Mouse (Mus musculus): ENCODE measurements at regions not wholly inside any gene's neighbourhood (a gene's known extent, or its start where the extent isn't known, plus 50 kb on each side); places are given as distances from the start of the nearest gene placed in this dataset.

GRCm38 (mm10) chr4:55207749-55208385, 142.0 kb upstream of the Rad23b start:
- Histone ChIP-seq H3K36me3 (no peaks in the 10 kb centered on the region), H3K27ac (no peak overlapping the region), H3K27me3 (no peaks in the 10 kb centered on the region), H3K9me3 (replicated peaks) (no peaks in the 10 kb centered on the region), H3K4me2 (peak overlapping the region; percentile 50), H3K4me3 (replicated peaks) (0 out of 2 replicates have a peak overlapping the region, but pooled peaks have one; percentile 15), H3K9ac (no peak overlapping the region), H3K4me1 (peaks cover 11% of the 10 kb centered on the region)
- WGBS: 44% methylated on average over 13 of the region's 13 CpGs
- no peak for ATAC-seq (replicated peaks; ENCODE audit: low FRiP score)

- Histone ChIP-seq H3K4me3 (replicated peaks) (peak overlapping the region; percentile 15; the same call in 1 of the 2 replicates), H3K27ac (no peak overlapping the region), H3K9me3 (replicated peaks) (no peaks in the 10 kb centered on the region), H3K4me1 (peaks cover 11% of the 10 kb centered on the region), H3K9ac (no peak overlapping the region), H3K4me2 (peak overlapping the region; percentile 50), H3K27me3 (no peaks in the 10 kb centered on the region), H3K36me3 (no peaks in the 10 kb centered on the region)
- ATAC-seq (replicated peaks; ENCODE audit: low FRiP score): peak; percentile 70
- 7% methylated on average over 21 of the region's 21 CpGs for WGBS
These were observed 141.2 kb upstream of the Rad23b start for GRCm38 (mm10) chr4:55208386-55209345.

DNA sequence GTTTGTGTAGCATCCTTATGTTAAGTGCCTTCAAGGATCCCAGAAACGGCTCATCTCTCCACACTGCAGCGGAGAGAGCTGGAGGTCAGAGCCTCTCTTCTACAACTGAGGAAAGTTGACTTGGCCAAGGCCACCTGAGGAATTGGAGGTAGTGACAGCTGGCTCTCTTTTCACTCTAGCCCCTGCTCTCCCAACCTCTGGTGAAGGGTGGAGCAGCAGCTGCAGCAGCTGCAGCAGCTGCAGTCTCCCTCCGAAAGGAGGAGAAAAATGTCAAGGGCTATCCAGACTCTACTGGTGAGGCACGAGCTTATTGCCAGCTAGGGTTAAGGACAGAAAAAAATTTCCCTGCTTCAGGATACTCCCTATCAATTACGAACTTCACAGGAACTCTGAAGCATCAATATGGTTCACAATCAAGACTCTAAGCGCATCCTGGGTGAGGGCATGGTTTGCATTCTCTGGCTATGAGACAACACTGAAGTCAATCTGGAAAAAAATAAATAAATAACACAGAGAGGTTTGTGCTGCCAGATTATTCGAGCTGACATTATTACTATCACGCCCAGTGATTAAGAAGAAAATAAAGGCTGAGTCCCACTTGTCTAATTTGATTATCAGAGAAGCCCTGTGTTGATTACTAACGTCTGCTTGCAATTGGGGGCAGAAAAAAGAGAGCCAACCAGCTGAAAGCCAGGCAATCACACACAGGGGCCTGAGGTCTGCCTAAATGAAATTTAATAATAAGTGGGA, 134.2 kb upstream of the Rad23b start:
- 55% methylated on average over 9 of the region's 9 CpGs for WGBS

DNA sequence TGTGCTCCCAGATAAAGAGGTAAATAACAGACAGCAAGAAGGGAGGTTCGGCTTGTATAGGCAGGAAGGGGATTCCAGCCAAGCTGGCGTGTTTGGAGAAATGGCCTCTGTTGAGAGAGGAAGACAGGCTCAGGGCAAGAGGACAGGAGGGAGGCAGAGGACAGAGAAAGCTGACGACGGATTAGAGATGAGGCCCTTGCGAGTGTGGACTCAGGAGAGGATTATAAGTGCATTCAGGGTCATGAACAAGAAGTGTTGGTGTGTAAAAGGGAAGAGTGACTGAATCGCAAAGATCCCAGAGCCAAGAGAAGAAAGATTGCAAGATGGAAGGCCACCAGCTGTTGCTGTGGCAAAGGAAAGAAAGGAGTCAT, 133.7 kb upstream of the Rad23b start:
- 51% methylated on average over 6 of the region's 6 CpGs for WGBS
- Histone ChIP-seq H3K4me3 (replicated peaks) (no peak overlapping the region), H3K9me3 (replicated peaks) (no peaks in the 10 kb centered on the region), H3K36me3 (no peaks in the 10 kb centered on the region), H3K27me3 (no peaks in the 10 kb centered on the region), H3K4me2 (no peak overlapping the region), H3K27ac (no peak overlapping the region), H3K9ac (no peak overlapping the region), H3K4me1 (no peaks in the 10 kb centered on the region)
- ATAC-seq (replicated peaks; ENCODE audit: low FRiP score): no peak

More for the DNA sequence above, 134.2 kb upstream of the Rad23b start:
- H3K9me3 ChIP-seq (replicated peaks): no peaks in the 10 kb centered on the region
- H3K4me2 ChIP-seq: no peak overlapping the region
- no peaks in the 10 kb centered on the region for H3K27me3 ChIP-seq
- no peaks in the 10 kb centered on the region for H3K4me1 ChIP-seq
- H3K9ac ChIP-seq: no peak overlapping the region
- ATAC-seq (replicated peaks; ENCODE audit: low FRiP score): no peak
- no peak overlapping the region for H3K27ac ChIP-seq
- no peak overlapping the region for H3K4me3 ChIP-seq (replicated peaks)
- no peaks in the 10 kb centered on the region for H3K36me3 ChIP-seq

GRCm38 (mm10) chr4:55225766-55226165, 124.1 kb upstream of the Rad23b start:
- H3K9me3 ChIP-seq (replicated peaks): no peaks in the 10 kb centered on the region
- no peak for ATAC-seq (replicated peaks; ENCODE audit: low FRiP score)
- no peaks in the 10 kb centered on the region for H3K27me3 ChIP-seq
- H3K4me2 ChIP-seq: no peak overlapping the region
- WGBS: 83% methylated on average over 5 of the region's 5 CpGs
- H3K9ac ChIP-seq: no peak overlapping the region
- no peaks in the 10 kb centered on the region for H3K36me3 ChIP-seq
- no peak overlapping the region for H3K27ac ChIP-seq
- no peak overlapping the region for H3K4me3 ChIP-seq (replicated peaks)
- no peaks in the 10 kb centered on the region for H3K4me1 ChIP-seq

DNA sequence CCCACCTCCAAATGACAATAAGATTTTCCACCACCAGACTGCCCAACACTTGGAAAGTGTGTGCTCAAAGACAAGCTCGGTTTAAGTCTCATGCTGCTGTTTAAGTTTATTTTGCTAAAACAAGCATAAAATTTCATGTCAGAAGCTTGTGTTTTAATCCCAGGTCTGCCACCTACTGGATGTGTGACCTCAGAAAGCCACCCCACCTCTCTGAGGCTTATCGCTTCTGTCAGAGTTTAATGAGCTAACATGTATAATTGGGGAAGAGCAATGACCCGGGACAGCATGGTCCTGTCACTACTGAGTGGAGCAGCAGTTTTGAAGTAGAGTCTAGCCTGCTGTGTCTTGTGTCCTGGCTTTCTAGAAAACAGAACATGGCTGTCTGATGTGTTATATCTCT, 122.4 kb upstream of the Rad23b start:
- no peak overlapping the region for H3K4me3 ChIP-seq (replicated peaks)
- no peaks in the 10 kb centered on the region for H3K9me3 ChIP-seq (replicated peaks)
- H3K4me2 ChIP-seq: no peak overlapping the region
- H3K9ac ChIP-seq: no peak overlapping the region
- 27% methylated on average over 3 of the region's 3 CpGs for WGBS
- ATAC-seq (replicated peaks; ENCODE audit: low FRiP score): no peak
- H3K36me3 ChIP-seq: no peaks in the 10 kb centered on the region
- no peak overlapping the region for H3K27ac ChIP-seq
- no peaks in the 10 kb centered on the region for H3K4me1 ChIP-seq
- no peaks in the 10 kb centered on the region for H3K27me3 ChIP-seq

- Histone ChIP-seq H3K4me2 (no peak overlapping the region), H3K36me3 (no peaks in the 10 kb centered on the region), H3K4me1 (no peaks in the 10 kb centered on the region), H3K27ac (no peak overlapping the region), H3K9me3 (replicated peaks) (no peaks in the 10 kb centered on the region), H3K27me3 (no peaks in the 10 kb centered on the region), H3K9ac (no peak overlapping the region), H3K4me3 (replicated peaks) (no peak overlapping the region)
- no peak for ATAC-seq (replicated peaks; ENCODE audit: low FRiP score)
- WGBS: 24% methylated on average over 4 of the region's 4 CpGs
These were observed 118.3 kb upstream of the Rad23b start for GRCm38 (mm10) chr4:55231522-55231921.

DNA sequence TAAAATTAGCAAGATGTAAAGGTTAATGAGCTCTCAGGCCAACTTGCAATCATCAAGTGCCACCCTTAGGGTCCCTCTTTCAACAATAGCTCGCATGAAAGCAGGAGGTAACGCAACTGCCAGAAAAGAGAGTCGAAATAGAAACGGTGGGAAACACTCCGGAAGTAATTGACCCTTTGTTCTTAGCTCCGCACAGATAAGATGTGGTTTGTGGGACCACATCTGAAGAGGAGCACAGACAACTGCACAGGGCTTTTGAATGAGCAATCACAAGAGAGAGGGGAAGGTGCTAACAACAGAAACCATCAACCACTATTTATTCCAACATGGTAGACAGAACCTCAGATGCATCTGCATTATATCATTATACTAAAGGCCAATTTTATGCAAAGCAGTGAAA, 112.0 kb upstream of the Rad23b start:
- Histone ChIP-seq H3K4me1 (no peaks in the 10 kb centered on the region), H3K9me3 (replicated peaks) (no peaks in the 10 kb centered on the region), H3K4me3 (replicated peaks) (no peak overlapping the region), H3K4me2 (no peak overlapping the region), H3K36me3 (no peaks in the 10 kb centered on the region), H3K9ac (no peak overlapping the region), H3K27ac (no peak overlapping the region), H3K27me3 (no peaks in the 10 kb centered on the region)
- WGBS: 75% methylated on average over 6 of the region's 6 CpGs
- ATAC-seq (replicated peaks; ENCODE audit: low FRiP score): no peak

- Histone ChIP-seq H3K9me3 (replicated peaks) (no peaks in the 10 kb centered on the region), H3K27ac (no peak overlapping the region), H3K4me3 (replicated peaks) (no peak overlapping the region), H3K4me1 (no peaks in the 10 kb centered on the region), H3K9ac (no peak overlapping the region), H3K27me3 (no peaks in the 10 kb centered on the region), H3K4me2 (no peak overlapping the region), H3K36me3 (no peaks in the 10 kb centered on the region)
- WGBS: 3% methylated on average over 7 of the region's 7 CpGs
- ATAC-seq (replicated peaks; ENCODE audit: low FRiP score): peak; percentile 58; the same call in 1 of the 2 replicates
These were observed 109.4 kb upstream of the Rad23b start for GRCm38 (mm10) chr4:55240450-55240849.

DNA sequence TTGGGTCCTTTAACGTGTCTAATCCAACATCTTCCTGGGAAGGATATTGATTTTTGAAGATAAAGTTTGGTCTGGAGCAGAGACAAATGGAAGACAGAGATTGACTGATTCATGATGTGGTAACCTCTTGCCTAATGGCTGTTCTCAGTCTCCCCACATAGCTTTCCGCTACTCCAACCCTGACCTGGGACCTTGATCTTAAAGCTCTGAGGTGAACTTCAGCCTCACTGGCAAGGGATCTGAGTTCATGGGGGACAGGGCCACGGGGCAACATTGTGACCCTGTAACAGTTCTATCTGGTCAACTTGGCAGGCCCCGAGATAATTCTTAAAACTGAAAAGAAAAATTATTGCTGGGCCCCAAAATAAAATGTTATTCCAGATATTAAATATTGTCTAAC, 107.5 kb upstream of the Rad23b start:
- H3K27ac ChIP-seq: no peak overlapping the region
- no peaks in the 10 kb centered on the region for H3K27me3 ChIP-seq
- no peaks in the 10 kb centered on the region for H3K9me3 ChIP-seq (replicated peaks)
- ATAC-seq (replicated peaks; ENCODE audit: low FRiP score): no peak
- no peaks in the 10 kb centered on the region for H3K36me3 ChIP-seq
- no peak overlapping the region for H3K9ac ChIP-seq
- H3K4me2 ChIP-seq: no peak overlapping the region
- 70% methylated on average over 4 of the region's 4 CpGs for WGBS
- no peaks in the 10 kb centered on the region for H3K4me1 ChIP-seq
- H3K4me3 ChIP-seq (replicated peaks): no peak overlapping the region

- WGBS: 72% methylated on average over 14 of the region's 14 CpGs
- Histone ChIP-seq H3K36me3 (no peaks in the 10 kb centered on the region), H3K4me2 (no peak overlapping the region), H3K9ac (no peak overlapping the region), H3K27ac (no peak overlapping the region), H3K4me1 (no peaks in the 10 kb centered on the region), H3K9me3 (replicated peaks) (no peaks in the 10 kb centered on the region), H3K4me3 (replicated peaks) (no peak overlapping the region), H3K27me3 (no peaks in the 10 kb centered on the region)
- no peak for ATAC-seq (replicated peaks; ENCODE audit: low FRiP score)
These were observed 106.5 kb upstream of the Rad23b start for GRCm38 (mm10) chr4:55243091-55244058.
